Mouse (Mus musculus): ENCODE measurements around the gene Abcb9.

Abcb9 gene

DNA sequence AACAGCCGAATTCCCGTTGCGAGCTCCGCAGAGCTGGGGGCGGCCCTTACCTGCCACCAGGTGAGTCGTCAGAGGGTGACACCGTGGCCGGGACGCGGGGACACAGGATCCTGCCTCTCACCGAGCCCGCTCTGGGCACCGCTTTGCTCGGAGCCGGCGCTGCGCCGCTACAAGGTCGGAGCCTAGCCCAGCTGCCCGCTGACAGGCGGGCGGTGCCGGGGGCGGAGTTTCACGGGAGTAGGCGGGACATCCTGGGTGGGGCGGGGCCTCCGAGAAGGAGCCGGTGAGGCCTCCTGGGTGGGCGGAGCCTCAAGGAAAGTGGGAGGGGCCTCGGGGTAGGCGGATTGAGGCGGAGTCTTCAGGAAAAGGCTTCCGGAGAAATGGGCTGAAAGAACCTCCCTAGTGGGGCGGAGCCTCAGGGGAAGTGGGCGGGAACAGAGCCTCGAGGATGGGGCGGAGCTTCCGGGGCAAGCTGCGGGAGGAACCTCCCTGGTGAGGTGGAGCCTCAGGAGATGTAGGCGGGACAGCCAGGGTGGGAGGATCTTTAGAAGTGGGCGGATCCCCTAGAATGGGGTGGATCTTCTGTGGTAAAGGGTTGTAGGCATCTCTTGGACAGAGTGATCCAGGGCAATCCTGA, at the start of gene Abcb9:
Gene Abcb9, minus strand, starts transcription at position 203 of the 637 bp plus-strand sequence.
- DNase-seq (ENCODE audit: low read depth in 1 of 2, low spot score in 2 of 2), result peak; percentile 98 to 100

DNA sequence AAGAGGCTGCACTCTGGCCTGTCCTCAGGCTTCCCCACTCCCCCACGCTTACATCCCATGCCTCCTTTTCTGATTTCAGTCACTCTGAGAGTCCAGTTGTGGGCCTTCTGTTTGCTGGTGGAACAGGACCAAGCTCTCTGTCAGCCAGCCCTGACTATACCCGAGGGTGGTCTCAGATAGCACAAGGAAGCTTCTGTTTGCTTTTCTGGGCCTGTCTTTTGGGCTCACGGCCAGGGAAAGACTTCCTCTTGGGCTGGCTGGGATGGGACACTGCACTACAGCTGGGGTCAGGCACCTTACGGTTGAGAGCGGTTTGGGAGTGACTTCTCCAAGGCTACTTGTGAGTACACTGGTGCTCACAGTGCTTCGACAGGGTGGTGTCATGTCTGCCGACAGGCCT, 42.5 kb upstream of the Abcb9 start:
- DNase-seq (ENCODE audit: low read depth in 1 of 2, low spot score in 2 of 2), result no peak

DNA sequence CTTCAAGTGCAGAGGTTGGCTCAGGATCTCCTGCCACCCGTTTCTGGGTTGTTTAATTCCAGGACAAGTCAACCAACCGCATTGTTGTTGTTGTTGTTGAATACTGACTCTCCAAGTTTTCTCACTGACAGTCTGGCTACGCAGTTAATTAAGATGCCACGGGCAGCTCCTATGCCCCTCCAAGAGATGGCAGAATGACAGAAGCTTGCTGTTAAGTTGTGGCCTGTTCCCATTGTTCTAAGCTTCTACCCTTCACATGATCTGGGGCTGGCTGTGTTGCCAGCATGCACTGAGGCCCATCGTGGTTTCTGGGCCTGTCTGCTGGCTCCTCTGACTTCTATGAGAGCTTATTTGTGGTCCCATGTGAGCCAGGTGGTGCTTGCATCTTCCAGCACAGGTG, 38.7 kb upstream of the Abcb9 start:
- no peak for DNase-seq (ENCODE audit: low read depth in 1 of 2, low spot score in 2 of 2)

DNA sequence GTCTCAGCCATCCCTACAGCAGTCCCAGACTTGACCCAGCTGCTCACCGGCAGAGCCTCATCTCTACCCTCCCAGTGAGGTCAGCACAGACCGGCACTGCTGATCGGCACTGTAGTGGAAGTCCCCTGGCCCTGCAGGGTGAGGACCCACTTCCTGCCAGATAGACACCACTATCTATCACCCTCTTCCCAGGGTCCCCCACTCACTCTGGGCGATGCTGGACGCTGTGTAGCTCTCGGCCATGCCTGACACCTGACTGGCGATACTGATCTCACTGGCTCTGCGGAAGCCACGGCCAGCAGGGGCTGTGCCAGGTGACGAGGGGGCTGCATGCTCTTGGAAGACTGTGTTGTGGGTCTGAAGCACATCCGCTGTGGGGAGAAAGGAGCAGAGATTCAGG, 29.5 kb upstream of the Abcb9 start:
- DNase-seq (ENCODE audit: low read depth in 1 of 2, low spot score in 2 of 2), result no peak

DNA sequence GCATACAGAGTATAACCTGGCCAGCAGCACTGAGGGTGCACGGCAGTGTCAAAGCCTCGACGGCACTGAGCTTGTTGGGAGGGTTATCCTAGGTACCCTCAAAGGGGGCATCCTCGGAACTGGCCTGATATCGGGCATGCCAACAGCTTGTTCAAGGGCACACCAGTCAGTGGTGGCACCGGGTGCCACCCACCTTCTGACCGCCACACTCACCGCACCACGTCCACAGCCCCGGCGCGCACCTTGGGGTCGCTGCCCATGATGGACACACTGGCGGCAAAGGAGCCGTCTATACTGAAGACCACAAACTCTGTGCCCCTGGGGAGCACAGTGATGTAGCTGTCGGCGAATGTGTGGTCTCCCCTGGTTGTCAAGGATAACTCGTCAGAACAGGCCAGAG, 26.8 kb upstream of the Abcb9 start:
- no peak for DNase-seq (ENCODE audit: low read depth in 1 of 2, low spot score in 2 of 2)

DNA sequence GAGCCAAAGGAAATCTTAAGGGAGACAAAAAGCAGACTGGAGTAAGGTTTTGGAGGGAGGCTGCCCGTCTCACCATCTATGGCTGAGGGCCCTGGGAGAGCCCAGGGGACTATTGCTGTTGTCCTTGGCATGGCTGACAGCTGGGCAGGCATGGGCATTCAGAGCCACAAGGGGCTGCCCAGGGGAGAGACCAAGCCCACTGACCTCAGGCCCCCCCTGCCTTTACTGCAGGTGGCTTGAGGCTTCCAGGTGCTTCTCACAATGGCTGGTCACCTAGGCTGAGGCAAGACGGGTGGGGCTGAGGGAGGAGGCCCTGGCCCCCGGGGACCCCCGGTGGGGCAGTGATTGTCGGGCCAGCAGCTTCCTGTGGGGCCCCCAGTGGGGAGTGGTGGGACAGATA, 23.6 kb upstream of the Abcb9 start:
- no peak for DNase-seq (ENCODE audit: low read depth in 1 of 2, low spot score in 2 of 2)

DNA sequence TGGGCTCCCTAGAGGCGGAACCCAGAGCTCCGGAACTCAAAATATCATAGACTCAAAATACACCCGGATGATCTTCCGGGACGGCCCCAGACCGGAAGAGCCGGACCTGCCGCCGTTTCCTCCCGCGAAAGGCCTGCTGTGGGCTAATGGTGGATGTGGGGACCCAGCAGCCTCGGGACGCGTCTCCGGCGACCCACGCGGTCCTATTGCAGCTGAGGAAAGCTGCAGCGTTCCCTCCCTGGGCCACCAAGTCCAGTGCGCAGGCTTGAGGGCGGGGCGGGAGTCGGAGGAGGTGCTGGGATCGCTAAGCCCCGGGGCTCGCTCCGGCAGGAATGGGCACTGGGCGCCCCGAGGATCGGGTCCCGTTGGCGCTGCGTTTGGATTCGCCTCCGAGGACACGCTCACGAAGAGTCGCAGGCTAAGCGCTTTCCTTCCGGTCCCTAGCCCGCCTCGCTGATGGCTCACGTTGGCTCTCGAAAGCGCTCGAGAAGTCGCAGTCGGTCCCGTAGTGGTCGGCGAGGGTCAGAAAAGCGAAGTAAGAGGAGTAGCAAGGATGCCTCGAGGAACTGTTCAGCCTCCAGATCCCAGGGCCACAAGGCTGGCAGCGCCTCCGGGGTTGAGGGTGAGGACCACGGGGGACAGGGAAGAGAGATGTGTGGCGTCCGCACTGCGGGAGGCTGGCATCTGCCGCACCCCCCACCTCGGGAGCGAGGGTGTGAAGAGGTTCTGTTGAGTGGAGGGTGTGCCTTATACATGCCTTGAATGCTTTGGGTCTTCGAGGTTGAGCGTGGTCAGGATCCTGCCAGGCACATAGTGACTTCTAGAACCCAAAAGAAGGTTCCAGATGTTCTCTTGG, 20.6 kb upstream of the Abcb9 start, which contains the start of gene Arl6ip4:
Gene Arl6ip4, plus strand, starts transcription at position 100 of the 856 bp plus-strand sequence.
- peak in 1 of 2 experiments; percentile 60 for DNase-seq (ENCODE audit: low read depth in 1 of 2, low spot score in 2 of 2)

DNA sequence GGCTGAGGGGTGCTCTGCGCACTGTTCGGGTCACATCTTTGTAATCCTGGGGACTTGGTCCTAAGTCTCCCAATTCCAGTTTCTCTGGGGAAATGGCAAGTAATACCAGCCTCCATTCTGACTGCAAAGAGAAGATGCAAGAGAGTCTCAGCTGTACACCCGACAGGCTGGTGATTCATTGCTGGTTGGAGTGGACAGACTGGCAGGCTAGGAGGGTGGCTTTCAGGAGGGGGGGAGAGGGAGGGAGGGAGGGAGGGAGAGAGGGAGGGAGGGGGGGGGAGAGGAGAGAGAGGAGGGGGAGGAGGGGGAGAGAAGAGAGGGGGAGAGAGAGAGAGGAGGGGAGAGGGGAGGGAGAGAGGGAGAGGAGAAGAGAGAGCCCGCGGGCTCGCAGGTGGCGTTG, 19.9 kb upstream of the Abcb9 start:
- no peak for DNase-seq (ENCODE audit: low read depth in 1 of 2, low spot score in 2 of 2)

DNA sequence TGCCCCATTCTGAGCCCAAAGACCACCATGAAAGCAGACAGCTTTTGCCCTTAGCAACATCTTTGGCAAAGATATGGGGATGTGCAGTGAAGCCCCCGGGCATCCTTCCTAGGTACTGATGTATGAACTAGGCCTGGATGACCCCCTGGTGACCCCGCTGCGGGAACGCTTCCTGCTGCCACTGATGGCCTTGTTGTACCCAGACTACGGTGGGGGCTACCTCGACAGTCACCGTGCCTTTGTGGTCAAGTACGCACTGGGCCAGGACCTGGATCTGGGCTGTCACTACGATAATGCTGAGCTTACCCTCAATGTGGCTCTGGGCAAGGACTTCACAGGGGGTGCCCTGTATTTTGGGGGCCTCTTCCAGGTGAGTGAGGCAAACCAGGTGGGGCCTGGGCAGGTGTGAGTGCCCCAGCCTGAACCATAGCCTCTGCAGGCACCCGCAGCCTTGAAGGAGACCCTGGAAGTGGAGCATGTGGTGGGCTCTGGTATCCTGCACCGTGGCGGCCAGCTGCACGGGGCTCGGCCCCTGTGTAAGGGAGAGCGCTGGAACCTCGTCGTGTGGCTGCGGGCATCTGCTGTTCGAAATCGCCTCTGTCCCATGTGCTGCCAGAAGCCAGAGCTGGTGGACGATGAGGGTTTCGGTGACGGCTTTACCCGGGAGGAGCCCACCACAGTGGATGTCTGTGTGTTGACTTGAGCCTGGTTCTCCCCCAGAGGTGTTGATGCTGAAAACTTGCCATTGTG, 18.9 kb upstream of the Abcb9 start:
- no peak for DNase-seq (ENCODE audit: low read depth in 1 of 2, low spot score in 2 of 2)

DNA sequence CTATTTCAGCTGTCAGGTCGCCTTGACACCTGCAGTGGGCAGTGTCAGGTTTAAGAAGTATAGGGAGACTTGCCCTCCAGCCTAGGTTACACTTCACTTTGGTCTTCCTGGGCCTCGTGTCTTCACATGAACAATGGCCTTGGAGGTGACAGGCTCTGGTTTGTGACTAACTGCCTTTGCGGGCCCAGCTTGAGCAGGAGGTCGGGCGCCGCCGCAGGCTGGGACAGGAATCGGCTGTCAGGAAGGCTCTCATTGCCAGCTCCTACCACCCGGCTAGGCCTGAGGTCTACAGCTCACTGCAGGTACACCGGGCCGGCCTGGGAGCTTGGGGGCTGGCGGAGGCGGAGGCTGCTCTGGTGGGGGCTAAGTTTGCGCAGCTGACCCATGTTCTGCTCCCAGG, 17.4 kb upstream of the Abcb9 start:
- peak in 1 of 2 experiments; percentile 46 for DNase-seq (ENCODE audit: low read depth in 1 of 2, low spot score in 2 of 2)

DNA sequence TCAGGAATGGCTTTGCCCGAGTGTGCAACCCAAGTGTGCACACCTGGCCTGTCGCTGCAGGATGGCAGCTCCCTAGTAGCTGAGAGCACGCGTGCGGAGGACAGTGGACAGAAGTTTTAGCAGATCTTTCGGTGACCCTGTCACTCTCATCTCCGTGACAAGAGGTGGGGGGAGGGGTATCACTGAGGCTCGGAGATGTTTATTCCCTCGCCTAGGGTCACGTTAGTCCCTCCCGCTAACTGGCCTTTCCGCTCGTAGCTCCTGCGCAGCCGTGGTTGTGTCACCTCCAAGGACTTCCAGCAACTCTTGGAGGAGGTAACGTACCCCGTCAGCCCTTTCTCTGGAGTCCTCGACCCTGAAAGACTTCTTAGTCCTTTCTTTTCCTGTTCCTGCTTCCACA, 16.9 kb upstream of the Abcb9 start:
- DNase-seq (ENCODE audit: low read depth in 1 of 2, low spot score in 2 of 2), result no peak

DNA sequence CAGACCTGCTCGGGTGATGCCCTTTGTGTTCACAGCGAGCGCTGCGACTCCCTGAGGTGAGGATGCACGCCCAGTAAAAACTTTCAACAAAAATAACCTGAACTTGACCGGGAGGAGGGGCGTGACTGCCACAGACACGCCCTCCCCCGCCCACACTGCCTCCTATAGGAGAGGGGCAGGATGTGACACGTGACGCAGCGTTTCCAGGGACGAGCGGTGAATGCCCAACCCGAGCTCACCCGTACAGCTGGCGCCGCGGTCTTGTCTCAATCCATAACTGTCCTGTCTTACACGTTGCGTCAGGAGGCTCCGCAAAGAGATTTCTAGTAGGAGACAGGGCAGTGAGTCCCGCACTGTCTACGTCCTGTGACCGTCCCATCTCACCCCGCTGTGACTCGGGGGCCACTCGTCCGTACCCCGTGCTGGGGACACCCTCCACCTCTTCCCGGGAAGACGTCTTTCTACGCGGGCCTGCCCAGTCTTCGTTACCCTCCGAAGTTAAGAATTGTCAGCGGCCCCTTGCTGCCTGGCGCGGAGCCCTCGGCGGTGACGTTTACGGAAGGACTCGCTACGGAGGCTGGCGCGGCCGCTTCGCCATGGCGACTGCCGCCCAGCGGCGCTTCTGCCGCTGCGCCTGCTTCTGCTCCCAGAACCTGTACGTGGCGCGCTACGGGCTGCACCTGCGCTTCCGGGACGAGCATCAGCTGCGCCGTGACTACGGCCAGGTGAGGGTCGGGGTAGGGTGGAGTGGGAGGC, 16.3 kb upstream of the Abcb9 start, which contains the start of gene Ogfod2:
Gene Ogfod2, plus strand, starts transcription at position 556 of the 756 bp plus-strand sequence.
- DNase-seq (ENCODE audit: low read depth in 1 of 2, low spot score in 2 of 2), result peak; percentile 82 to 86

DNA sequence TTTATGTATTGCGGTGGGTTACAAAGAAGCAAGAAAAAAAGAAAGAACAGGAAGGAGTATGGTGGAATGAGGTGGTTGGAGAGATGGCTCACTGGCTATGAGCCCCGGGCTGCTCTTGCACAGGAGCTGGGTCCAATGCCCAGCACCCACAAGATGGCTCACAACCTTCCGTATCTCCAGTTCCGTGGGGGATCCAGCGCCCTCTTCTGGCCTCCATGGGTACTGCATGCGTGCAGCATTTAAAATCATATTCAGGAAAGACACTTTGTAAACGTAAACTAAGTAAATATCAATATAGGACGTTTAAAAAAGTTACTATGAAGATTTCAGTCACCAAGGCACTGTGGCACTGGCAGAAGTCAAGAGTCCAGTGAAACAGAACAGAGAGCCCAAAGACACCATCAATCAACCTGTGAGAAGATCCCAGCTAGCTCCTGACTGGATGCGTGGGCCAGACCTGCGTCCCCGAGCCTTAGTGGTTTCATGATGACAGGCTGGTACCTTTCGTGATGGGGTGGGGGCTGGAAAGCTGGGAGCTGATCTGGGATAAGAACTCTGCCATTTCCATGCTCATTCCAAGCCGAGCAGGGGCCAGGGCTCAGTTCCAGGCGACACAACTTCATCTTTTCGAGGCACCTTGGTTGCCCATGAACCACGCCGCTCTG, 15.6 kb upstream of the Abcb9 start:
- DNase-seq (ENCODE audit: low read depth in 1 of 2, low spot score in 2 of 2), result peak in 1 of 2 experiments; percentile 33

DNA sequence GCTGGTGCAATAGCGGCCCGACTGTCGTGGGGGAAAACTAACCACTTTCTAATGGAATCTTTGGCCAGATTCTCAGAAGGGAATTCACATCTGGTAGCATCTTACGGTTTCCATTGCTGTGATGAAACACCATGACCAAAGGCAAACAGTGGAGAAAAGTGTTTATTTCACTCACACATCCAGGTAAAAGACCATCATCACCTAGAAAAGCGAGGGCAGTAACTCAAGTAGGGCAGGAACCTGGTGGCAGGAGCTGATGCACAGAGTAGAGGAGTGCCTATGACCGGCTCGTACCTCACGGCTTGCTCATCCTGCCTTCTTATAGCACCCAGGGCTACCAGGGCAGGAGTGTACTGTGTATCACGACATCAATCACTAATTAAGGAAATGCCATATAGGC, 8.0 kb upstream of the Abcb9 start:
- DNase-seq (ENCODE audit: low read depth in 1 of 2, low spot score in 2 of 2), result no peak

DNA sequence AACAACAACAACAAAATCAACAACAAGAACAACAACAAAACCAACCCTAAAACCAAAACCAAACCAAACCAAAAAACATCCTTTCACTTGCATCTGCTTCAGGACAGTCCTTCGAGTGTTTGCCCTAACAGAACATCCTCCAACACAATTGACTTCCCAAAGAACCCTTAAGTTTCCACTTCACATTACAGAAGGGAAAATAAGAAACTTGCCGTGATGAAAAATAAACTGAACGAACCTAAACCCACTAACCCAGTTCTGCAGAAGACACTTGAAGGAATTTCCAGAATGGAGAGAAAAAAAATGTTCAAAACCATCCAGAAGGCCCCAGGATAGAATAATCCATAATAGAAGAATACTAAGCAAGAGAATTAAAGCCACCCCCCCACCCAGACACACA, 7.4 kb upstream of the Abcb9 start:
- DNase-seq (ENCODE audit: low read depth in 1 of 2, low spot score in 2 of 2), result no peak

DNA sequence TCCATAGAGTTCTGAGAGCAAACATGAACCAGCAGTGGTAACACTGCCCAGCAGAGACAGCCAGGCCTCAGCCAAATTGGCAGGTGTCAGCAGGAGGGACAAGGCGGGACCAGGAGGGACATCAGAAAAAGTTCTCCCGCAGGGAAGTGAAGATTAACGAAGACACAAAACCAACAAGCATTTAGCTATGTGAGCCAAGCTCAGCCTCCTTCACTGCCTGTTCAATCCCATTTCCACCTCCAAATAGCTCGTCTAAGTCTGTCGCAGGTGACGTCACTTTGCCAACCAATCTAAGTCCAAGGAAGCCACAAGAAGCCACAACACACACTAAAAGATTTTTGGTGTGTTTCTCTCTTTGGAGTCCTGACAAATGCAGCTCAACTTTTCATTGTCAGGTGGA, 6.7 kb upstream of the Abcb9 start:
- no peak for DNase-seq (ENCODE audit: low read depth in 1 of 2, low spot score in 2 of 2)

DNA sequence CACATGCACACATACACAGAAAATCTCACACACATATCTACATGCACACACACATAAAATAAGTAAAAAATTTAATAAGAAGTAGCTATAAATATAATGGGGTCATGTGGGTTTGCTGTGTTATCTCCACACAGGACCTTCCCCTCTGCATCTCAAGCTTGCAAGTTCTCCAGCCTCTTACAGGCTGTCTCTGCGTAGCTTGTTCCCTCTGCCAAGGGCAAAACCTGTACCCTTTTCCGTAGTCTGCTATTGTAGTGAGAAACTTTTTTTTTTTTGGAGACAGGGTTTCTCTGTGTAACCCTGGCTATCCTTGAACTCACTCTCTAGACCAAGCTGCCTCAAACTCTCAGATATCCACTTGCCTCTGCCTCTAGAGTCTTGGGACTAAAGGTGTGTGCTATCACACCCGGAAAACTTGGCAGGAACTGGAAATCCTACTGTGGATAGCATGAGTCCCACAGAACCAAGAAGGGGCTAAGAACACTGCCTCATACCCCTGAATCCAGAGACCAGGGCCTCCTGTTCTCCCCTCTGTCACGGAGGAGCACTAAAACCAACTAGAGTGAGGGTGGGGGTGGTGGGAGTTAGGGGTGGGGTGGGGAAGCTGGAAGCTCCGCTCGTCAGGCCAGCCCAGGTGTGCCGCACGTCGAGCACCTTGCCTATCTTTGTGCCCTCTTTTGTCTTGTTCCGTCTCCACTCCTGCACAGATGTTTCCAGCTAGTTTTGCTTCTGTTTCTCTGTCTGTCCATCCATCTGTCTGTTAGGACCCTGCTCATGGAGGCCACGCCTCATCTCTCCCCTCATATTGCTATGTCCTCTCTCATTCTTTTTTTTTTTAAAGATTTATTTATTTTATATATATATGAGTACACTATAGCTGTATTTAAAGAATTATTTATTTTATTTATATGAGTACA, 4.8 kb upstream of the Abcb9 start:
- DNase-seq (ENCODE audit: low read depth in 1 of 2, low spot score in 2 of 2), result no peak

DNA sequence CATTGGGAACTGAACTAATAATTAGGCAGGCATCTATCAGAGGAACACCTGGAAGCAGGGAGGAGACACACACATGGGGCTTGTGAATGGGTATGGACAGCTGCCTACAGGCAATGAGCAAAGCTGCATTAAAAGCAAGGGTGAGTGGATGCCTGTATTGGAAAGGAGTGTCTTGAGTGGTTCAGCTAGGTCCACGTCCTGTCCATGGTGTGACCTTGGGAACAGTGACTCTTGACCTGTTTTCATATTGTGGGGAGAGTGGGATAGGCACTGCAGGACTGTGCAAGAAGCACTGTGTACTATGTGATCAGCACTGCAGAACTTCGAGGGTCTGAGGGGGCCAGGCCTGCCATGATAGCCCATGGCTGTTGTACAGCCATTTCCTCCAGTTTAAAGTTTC, 3.3 kb upstream of the Abcb9 start:
- DNase-seq (ENCODE audit: low read depth in 1 of 2, low spot score in 2 of 2), result no peak

DNA sequence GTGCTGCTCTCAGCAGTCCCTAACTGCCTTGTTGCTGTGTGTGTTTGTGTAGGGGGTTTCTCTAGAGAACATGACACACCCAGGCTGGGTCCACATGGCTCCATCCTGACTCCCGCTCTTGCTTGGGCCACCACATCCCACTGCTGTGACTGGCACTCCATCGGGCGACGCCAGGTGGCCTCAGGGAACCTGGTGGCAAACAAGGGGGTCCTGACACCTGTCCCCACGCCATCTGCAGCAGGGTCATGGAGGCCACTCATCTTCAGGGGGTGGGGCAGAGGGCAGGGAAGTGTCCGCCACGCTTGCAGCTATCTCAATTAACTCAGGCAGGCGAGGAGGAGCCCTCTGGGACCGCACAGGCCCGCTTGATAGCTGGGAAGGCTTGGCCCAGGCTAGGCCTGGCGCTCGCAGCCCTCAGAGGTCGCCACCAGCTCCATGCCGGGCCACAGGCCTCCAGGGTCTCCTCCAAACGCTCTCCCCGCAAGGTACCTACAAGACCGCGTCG, 469 bp downstream of the Abcb9 start:
- no peak for DNase-seq (ENCODE audit: low read depth in 1 of 2, low spot score in 2 of 2)
